21 mouse cellular contexts compared by ENCODE assay signal in the genomic region with DNA sequence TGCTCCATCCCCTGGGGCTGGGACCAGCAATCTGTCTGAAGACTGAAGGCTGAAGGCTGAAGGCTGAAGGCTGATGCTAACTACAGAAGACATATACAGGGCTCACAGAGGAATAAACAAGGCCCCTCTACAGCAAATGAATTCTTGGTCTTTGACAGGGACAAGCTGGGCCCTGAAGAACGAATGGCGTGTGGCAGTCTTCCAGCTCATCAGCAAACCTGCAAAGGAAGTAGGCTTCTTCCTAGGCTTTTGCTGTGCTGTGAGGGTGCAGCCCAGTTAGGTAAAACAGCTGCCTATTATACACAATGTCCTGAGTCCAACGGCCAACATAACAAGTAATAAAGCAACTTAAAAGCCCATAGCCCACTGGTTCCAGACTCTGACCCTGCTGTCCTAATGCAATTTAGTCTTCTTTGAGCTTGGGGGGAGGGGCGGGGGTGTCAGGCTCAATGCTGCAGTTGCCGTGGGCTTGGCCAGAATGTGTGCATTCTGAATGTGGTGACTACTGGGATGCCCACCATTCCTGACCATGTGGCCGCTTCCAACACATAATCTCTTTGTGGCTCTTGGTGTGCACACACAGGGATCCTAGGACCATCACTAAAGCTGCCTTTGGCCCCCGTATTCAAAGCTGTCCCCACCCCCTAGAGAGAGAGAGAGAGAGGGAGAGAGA. TPM values are rescaled to one million over a fixed set of nuclear protein-coding genes. Genes with fewer than 3 reads are reported as not detected.
DNase-seq lines count a peak whose midpoint lies in the region; ATAC-seq lines count a peak whose summit lies in the region.
"Had no signal": no experiment of that assay in that cellular context is flagged by ENCODE, and none has a peak within 500 bp of the region (broad histone marks: within the 10 kb centered on the region; RNA-seq: fewer than 3 reads in every experiment).

No protein-coding gene starts in this region.

- H3K9ac ChIP-seq in forebrain, embryonic 15.5 days (replicated peaks), result no peak overlapping the region
- H3K9ac ChIP-seq in liver, embryonic 12.5 days, result no peak overlapping the region
- H3K9ac ChIP-seq in midbrain, embryonic 14.5 days (replicated peaks; ENCODE audit: low read length), result no peak overlapping the region
- no peak overlapping the region for H3K9ac ChIP-seq in midbrain, embryonic 15.5 days
- H3K9ac ChIP-seq: embryonic facial prominence, embryonic 13.5 days; heart, embryonic 15.5 days had no signal

- no peak for ATAC-seq in forebrain, embryonic 15.5 days (replicated peaks)
- ATAC-seq in liver, embryonic 12.5 days, result no peak
- no peak; the same call in 1 of the 2 replicates for ATAC-seq in midbrain, embryonic 14.5 days (ENCODE audit: low FRiP score, low TSS enrichment)
- ATAC-seq in midbrain, embryonic 15.5 days (replicated peaks), result no peak
- ATAC-seq: CD4-positive, CD25-positive, alpha-beta regulatory T cell, adult 4 months; forebrain, embryonic 16.5 days; Patski had no signal

- no peaks in the 10 kb centered on the region for H3K36me3 ChIP-seq in forebrain, embryonic 10.5 days (replicated peaks)
- no peaks in the 10 kb centered on the region for H3K36me3 ChIP-seq in forebrain, embryonic 15.5 days
- H3K36me3 ChIP-seq in liver, embryonic 12.5 days, result no peaks in the 10 kb centered on the region
- H3K36me3 ChIP-seq in midbrain, embryonic 14.5 days (ENCODE audit: control insufficient read depth, insufficient read depth, low read length), result no peaks in the 10 kb centered on the region
- H3K36me3 ChIP-seq in midbrain, embryonic 15.5 days (replicated peaks), result no peaks in the 10 kb centered on the region
- H3K36me3 ChIP-seq: embryonic facial prominence, embryonic 13.5 days; heart, embryonic 15.5 days had no signal

- H3K9me3 ChIP-seq in forebrain, embryonic 10.5 days, result no peaks in the 10 kb centered on the region
- no peaks in the 10 kb centered on the region for H3K9me3 ChIP-seq in forebrain, embryonic 15.5 days
- 0 out of 2 replicates have a peak, but pooled peaks cover 5% of the 10 kb centered on the region for H3K9me3 ChIP-seq in liver, embryonic 12.5 days (replicated peaks)
- no peaks in the 10 kb centered on the region for H3K9me3 ChIP-seq in midbrain, embryonic 14.5 days (ENCODE audit: control insufficient read depth, low read length)
- no peaks in the 10 kb centered on the region for H3K9me3 ChIP-seq in midbrain, embryonic 15.5 days
- H3K9me3 ChIP-seq: heart, embryonic 15.5 days had no signal

- no peak for DNase-seq in forebrain, embryonic 10.5 days (ENCODE audit: extremely low spot score, low spot score)
- no peak for DNase-seq in liver
- peak; percentile 18 for DNase-seq in midbrain, embryonic 14.5 days
- DNase-seq in right cerebral cortex, postnatal 25 days, result no peak
- DNase-seq: adrenal gland, adult 8-10 months; cerebellum, adult 9-11 months; gastrocnemius, postnatal 25 days; heart, adult 2 months; kidney, adult 11 months; right cerebral cortex, adult 18-20 months; thymus, postnatal 14 days had no signal

- no peak overlapping the region for H3K4me2 ChIP-seq in forebrain, embryonic 15.5 days (replicated peaks)
- H3K4me2 ChIP-seq in liver, embryonic 12.5 days, result no peak overlapping the region
- no peak overlapping the region for H3K4me2 ChIP-seq in midbrain, embryonic 14.5 days (ENCODE audit: low read length)
- H3K4me2 ChIP-seq in midbrain, embryonic 15.5 days, result no peak overlapping the region
- H3K4me2 ChIP-seq: embryonic facial prominence, embryonic 13.5 days; heart, embryonic 15.5 days had no signal

- peak overlapping the region; percentile 58; the same call in 1 of the 2 replicates for H3K27ac ChIP-seq in forebrain, embryonic 10.5 days
- no peak overlapping the region for H3K27ac ChIP-seq in forebrain, embryonic 15.5 days (replicated peaks)
- H3K27ac ChIP-seq in liver, embryonic 12.5 days, result peak overlapping the region; percentile 94
- H3K27ac ChIP-seq in midbrain, embryonic 14.5 days (replicated peaks; ENCODE audit: low read depth, low read length), result no peak overlapping the region
- H3K27ac ChIP-seq in midbrain, embryonic 15.5 days, result no peak overlapping the region
- H3K27ac ChIP-seq: embryonic facial prominence, embryonic 13.5 days; heart, adult 2 months; heart, embryonic 15.5 days; kidney, postnatal 0 days had no signal

- no peaks in the 10 kb centered on the region for H3K4me1 ChIP-seq in forebrain, embryonic 10.5 days
- no peaks in the 10 kb centered on the region for H3K4me1 ChIP-seq in forebrain, embryonic 15.5 days
- H3K4me1 ChIP-seq in liver, embryonic 12.5 days, result peaks cover 58% of the 10 kb centered on the region
- H3K4me1 ChIP-seq in midbrain, embryonic 14.5 days (ENCODE audit: control insufficient read depth, insufficient read depth, low read length), result no peaks in the 10 kb centered on the region
- no peaks in the 10 kb centered on the region for H3K4me1 ChIP-seq in midbrain, embryonic 15.5 days
- H3K4me1 ChIP-seq: heart, embryonic 15.5 days had no signal

- no peaks in the 10 kb centered on the region for H3K27me3 ChIP-seq in forebrain, embryonic 10.5 days (ENCODE audit: poor library complexity, severe bottlenecking)
- no peaks in the 10 kb centered on the region for H3K27me3 ChIP-seq in forebrain, embryonic 15.5 days
- H3K27me3 ChIP-seq in liver, embryonic 12.5 days (replicated peaks), result no peaks in the 10 kb centered on the region
- H3K27me3 ChIP-seq in midbrain, embryonic 14.5 days (ENCODE audit: control insufficient read depth, insufficient read depth, low read length), result no peaks in the 10 kb centered on the region
- no peaks in the 10 kb centered on the region for H3K27me3 ChIP-seq in midbrain, embryonic 15.5 days (replicated peaks)
- H3K27me3 ChIP-seq: embryonic facial prominence, embryonic 13.5 days; heart, embryonic 15.5 days; megakaryocyte, embryonic 14.5 days; Patski had no signal

- no peak overlapping the region for H3K4me3 ChIP-seq in forebrain, embryonic 10.5 days
- H3K4me3 ChIP-seq in forebrain, embryonic 15.5 days, result no peak overlapping the region
- no peak overlapping the region for H3K4me3 ChIP-seq in liver, embryonic 12.5 days
- H3K4me3 ChIP-seq in midbrain, embryonic 14.5 days (replicated peaks; ENCODE audit: low read depth, low read length), result no peak overlapping the region
- no peak overlapping the region for H3K4me3 ChIP-seq in midbrain, embryonic 15.5 days
- H3K4me3 ChIP-seq: embryonic facial prominence, embryonic 13.5 days; heart, adult 2 months; heart, embryonic 15.5 days; megakaryocyte, embryonic 14.5 days had no signal

- WGBS in forebrain, embryonic 10.5 days, result 80% methylated on average over 7 of the region's 7 CpGs
- WGBS in forebrain, embryonic 15.5 days, result 72% methylated on average over 7 of the region's 7 CpGs
- 71% methylated on average over 7 of the region's 7 CpGs for WGBS in liver, embryonic 12.5 days (ENCODE audit: insufficient replicate concordance)
- WGBS in midbrain, embryonic 14.5 days, result 60% methylated on average over 7 of the region's 7 CpGs
- 66% methylated on average over 7 of the region's 7 CpGs for WGBS in midbrain, embryonic 15.5 days

RNA-seq across cellular contexts. Expression of a gene that starts 14.2 kb away (rescaled TPM):
- 14.5 and 15.6 TPM in 2 replicates for polyA plus RNA-seq in forebrain, embryonic 10.5 days (2016; fragmentation: Nextera tagmentation; extraction: Ambion mirVana)
- polyA plus RNA-seq in forebrain, embryonic 15.5 days (2015; fragmentation: Nextera tagmentation; extraction: Ambion mirVana), result 5.0 and 6.3 TPM in 2 replicates
- polyA plus RNA-seq in liver, embryonic 12.5 days (2016; fragmentation: Nextera tagmentation; extraction: Ambion mirVana), result 11.1 and 11.7 TPM in 2 replicates
- 3.8 and 5.5 TPM in 2 replicates for polyA plus RNA-seq in midbrain, embryonic 14.5 days (2014; fragmentation: Nextera tagmentation; extraction: Ambion mirVana)
- polyA plus RNA-seq in midbrain, embryonic 15.5 days (2015; fragmentation: Nextera tagmentation; extraction: Ambion mirVana), result 5.1 and 5.2 TPM in 2 replicates

Comparison
In these comparisons a context has a peak if more than half of its experiments do, and no peak if none do; other contexts are left out.
1. H3K27ac ChIP-seq: peak in forebrain, embryonic 10.5 days (single experiment) and liver, embryonic 12.5 days (single experiment); none in forebrain, embryonic 15.5 days (single experiment), midbrain, embryonic 14.5 days (single experiment) and midbrain, embryonic 15.5 days (single experiment).